Mouse (Mus musculus) neutrophil, adult 83 days (primary cell): ENCODE measurements around the gene Zfp619. TPM values are rescaled to one million over a fixed set of nuclear protein-coding genes. Genes with fewer than 3 reads are reported as not detected.

Source experiments
- total RNA-seq, 2 experiments: library from RNA; stranded (reverse); gene quantifications; one replicate each; pipeline ENCODE4 v1.2.4; 2023

Zfp619 gene
- total RNA-seq: 1 to 10 TPM; 1.8 to 2.5 TPM

GRCm38 (mm10) chr7:39517616-39518177 is at the start of gene Zfp619:
Gene Zfp619 (plus strand): TSS chr7:39517766.

Other genes starting within 250 kb of the Zfp619 start
- gene Gm5114, start 104.6 kb upstream of the Zfp619 start, total RNA-seq: not detected